Mouse (Mus musculus) gastrocnemius, adult 8-10 months (tissue): Measurements from ENCODE around the gene Kifc3. TPM values are rescaled to one million over a fixed set of nuclear protein-coding genes. Genes with fewer than 3 reads are reported as not detected.

Source experiments
- DNase-seq, 2 experiments: peaks; one replicate each; pipeline ENCODE4 v3.0.0; 2022; ENCODE audit warnings: low spot score in 2 of 2
- total RNA-seq, 4 experiments: library from RNA; stranded (reverse); gene quantifications; 2 replicates each; pipeline ENCODE4 v1.2.4; 2022

Gene Kifc3
- total RNA-seq, 4 experiments from 2014 or later: 6.0 to 11.3 (median 8.5) TPM

DNA sequence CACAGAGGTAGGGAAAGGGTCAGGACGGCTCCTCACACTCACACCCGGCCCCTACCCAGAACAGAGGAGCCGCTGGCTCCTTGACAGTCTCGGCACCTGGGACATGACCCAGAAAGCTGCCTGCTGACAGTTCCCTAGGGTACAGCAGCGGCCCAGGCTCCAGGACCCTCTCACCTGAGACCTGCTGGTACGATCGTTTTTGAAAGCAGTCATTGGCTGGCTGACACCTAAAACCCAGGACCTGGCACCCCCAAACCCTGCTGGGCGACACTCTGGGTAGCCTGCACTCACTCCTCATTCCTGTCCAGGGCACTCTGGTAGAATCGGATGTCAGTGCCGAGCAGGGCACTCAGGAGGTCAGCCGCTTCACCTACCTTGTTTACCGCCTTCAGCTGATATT, 65.4 kb downstream of the Kifc3 start:
- no peak for DNase-seq

GRCm38 (mm10) chr8:95136218-95136617, 66.4 kb downstream of the Kifc3 start:
- DNase-seq: no peak

DNA sequence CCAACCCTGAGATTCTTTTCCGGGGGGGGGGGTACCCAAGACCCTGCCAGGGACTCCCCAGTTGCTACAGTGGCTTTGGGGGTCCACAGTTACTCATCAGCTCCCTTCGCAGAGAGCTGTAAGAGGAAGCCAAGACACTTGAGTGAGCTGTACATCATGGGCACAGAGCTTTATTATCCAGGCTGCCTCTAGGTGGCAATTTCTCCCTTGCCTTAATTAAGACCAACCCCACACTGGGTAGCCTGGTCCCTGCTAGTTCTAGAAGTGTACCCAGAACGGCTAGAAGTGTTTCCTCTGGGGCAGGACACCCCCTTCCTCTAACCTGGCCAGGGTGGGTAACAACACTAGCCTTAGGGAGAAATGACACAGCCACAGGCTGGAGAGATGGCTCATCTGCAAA, 67.4 kb downstream of the Kifc3 start:
- no peak for DNase-seq

- DNase-seq: no peak
These were observed 68.4 kb downstream of the Kifc3 start for GRCm38 (mm10) chr8:95134186-95134585.

DNA sequence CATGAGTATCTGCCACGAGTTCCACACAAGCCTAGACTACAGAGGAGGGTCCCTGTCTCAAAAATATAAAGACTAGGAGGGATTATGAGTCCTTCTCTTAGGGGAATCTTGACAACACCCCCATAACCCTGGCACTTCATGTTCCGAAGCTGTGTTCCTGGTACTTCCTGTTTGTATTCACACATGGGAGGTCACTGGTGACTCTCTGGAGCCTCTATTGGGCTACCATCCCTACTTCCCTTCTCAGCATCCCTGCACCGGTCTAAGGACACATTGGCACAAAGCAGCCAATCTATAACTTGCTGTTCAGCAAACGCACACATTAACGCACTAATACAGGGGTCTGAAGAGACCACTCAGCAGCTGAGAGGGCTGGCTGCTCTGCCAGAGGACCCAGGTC, 70.6 kb downstream of the Kifc3 start:
- DNase-seq: no peak

- DNase-seq: no peak
These were observed 71.6 kb downstream of the Kifc3 start for GRCm38 (mm10) chr8:95130966-95131537.

GRCm38 (mm10) chr8:95128750-95129260, 73.8 kb downstream of the Kifc3 start:
- no peak for DNase-seq

GRCm38 (mm10) chr8:95127658-95128057, 75.0 kb downstream of the Kifc3 start:
- no peak for DNase-seq

DNA sequence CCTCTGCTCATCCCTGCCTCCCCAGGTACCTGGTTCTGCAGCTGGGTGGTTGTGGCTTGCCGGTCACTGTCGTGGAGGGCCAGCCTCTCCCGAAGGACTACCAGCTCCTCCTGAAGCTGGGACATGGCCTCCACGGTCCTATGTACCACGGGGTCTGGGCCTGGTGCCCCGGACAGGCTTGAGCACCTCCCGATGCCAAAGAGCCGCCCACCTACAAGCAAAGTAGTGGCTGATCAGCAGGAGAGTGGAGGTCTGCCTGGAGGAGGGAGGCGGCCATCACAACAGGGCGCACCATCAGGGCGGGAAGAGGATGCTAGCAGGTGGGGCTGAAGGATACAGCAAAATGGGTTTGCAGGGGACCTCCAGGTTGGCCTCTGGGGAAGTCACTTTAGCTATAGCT, 76.1 kb downstream of the Kifc3 start:
- no peak for DNase-seq

DNA sequence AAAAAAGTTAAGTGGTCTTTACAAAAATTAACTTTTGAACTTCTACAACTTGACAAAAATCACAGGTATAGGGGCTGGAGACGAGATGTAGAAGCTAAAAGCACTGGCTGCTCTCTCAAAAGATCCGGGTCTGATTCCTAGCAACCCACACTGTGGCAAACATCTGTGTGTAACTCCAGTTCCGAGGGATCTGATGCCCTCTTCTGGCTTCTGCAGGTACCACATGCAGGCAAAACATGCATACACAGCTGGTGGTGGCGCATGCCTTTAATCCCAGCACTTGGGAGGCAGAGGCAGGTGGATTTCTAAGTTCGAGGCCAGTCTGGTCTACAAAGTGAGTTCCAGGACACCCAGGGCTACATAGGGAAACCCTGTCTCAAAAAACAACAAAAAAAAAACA, 79.2 kb downstream of the Kifc3 start:
- no peak for DNase-seq

- DNase-seq: no peak
These were observed 88.9 kb downstream of the Kifc3 start for GRCm38 (mm10) chr8:95113750-95114149.

DNA sequence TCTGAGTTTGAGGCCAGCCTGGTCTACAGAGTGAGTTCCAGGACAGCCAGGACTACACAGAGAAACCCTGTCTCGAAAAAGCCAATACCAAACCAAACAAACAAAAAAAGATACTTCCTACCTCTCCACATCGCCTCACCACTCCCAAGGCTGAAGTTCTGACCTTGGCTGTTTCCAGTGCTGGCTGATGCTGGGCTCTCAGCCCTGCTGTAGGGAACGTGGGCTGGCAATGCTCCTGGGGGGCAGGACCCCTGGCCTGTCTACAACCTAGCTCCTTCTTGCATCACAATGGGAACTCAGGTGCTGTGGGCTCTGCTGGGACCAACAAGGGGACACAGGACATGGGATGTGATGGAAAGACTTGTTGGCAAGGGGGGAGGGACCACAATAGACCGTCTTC, 89.5 kb downstream of the Kifc3 start:
- no peak for DNase-seq

- no peak for DNase-seq
These were observed 90.0 kb downstream of the Kifc3 start for GRCm38 (mm10) chr8:95112594-95112993.

DNA sequence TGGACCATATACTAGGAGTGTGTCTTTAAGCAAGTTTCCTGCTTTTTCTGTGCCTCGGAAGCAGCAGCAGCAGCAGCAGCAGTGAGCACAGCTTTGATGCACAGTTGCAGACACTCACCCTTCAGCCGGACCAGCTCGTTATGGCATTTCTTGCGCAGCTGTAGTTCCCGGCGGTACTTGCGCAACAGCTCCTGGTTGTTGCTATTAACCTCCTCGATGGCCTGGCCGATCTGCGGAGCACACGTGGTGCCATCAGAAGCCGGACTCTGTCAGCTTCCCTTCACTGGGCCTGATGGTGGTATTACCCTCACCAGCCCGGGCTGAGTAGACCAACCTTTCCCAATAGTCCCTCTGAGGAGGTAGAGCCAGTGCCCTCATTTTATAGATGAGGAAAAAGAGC, 95.3 kb downstream of the Kifc3 start:
- DNase-seq: no peak

DNA sequence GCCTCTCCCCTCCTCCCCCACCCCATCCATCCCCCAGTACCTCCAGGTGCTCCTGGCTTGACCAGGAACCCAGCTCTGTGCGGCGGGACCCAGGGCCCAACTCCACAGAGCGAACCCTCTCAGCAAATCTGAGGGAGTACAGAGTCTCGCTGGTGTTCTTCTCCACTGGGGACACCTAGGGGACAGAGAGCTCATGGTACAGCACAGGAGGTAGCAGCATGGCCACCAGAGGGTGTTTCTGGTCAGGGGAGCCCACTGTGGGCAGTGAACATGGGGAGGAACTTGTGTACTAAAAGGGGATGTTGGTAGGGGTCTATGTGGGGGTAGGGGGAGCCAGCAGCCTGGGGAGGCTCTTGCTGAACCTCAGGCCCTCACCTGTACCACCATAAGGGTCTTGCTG, 100.6 kb downstream of the Kifc3 start:
- DNase-seq: no peak

DNA sequence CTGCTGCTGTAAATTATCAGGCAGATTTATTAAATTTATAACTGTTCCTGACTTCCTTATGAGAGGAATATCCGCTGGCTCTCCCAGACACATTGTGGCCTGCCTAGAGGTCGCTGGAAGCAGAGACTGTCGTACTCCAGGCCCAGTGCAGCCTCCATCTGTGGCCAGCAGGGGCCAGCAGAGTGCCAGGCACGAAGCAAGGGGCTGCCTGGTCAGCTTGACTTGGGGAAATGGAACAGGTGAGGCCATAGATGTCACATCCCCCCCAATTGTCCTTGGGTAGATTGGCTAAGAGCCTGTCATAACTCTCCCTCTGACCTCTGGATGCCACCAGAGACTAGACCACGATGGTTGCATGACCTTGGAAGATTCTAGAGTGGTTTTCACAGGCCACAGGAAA, 103.6 kb downstream of the Kifc3 start:
- peak; percentile 42 to 57 for DNase-seq

DNA sequence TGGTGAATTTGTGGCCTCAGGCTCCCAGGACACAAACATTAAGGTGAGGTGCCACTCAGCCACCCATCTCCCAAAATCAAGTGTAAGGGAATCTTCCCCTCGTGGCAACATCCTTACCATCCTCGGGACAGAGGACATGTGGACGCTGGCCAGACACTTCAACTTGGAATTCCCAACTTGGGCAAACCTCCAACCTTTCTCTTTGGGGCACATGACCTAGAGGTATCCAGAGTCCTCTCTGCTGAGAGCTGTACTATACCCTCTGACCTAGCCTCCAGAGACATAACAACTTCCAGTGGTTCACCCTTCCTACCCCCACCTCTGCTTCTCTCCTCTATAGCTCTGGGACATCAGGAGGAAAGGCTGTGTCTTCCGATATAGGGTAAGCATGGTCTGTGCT, 109.0 kb downstream of the Kifc3 start:
- DNase-seq: no peak

GRCm38 (mm10) chr8:95085432-95086141, 117.0 kb downstream of the Kifc3 start:
- DNase-seq: no peak

DNA sequence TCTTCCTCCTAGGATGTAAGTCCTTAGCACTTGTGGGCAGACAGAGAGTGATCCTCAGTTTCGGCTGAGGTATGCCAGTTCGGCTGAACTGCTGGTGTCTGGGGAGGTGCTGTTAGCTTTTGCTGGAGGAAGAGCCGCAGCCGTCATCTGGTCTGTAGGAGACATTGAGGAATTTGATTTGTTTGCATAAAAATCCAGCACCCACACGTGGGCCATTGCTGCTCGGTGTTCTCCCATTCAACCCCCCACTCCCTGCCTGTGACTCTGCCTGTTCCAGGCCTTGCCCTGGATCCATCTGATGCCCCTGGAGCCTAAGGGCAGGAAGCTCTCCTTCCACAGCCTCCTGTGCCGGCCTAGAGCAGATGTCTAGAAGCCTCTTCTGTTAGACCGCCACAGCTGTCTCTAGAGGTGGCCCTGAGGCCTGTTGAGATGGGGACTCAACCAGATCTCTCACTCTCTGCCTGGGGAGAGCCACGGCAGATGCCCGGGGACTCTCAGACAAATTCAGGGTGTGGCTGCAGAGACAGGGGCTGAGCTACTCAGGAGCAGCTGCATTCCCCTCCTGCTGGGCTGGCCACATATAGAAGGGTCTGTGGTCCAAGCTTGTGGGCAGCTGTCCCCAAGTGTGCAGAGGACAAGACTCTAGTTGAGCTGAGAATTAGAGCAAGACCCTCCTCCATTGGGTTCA, 117.7 kb downstream of the Kifc3 start:
- no peak for DNase-seq

GRCm38 (mm10) chr8:95084261-95084660, 118.4 kb downstream of the Kifc3 start:
- DNase-seq: no peak

- no peak for DNase-seq
These were observed 121.0 kb downstream of the Kifc3 start for GRCm38 (mm10) chr8:95081650-95082049.
